Mouse (Mus musculus): ENCODE measurements around the gene 4930550C14Rik. TPM values are rescaled to one million over a fixed set of nuclear protein-coding genes. Genes with fewer than 3 reads are reported as not detected.

4930550C14Rik gene
- 1.2 and 2.1 TPM in 2 replicates for polyA plus RNA-seq (2011; ENCODE audit: insufficient read length, low read depth, missing spikeins)

DNA sequence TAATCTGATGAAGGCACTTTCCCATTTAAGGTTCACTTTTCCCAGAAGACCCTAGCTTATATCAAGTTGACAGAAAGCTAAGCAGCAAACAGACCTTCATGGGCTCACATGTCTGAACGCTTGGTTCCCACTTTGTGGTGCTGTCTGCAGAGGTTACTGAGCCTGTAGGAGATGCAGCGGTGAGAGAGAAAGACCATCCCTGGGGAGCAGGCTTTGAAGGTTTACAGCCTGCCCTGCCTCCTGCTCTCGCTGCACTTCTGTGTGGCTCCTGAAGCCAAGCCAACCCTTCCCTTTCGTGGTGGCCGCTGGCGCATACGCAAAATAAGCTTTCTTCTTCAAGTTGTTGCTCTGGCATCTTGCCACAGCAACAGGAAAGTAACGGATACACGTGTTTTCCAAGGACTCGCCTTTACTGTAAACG, at the start of gene 4930550C14Rik:
TSS of gene 4930550C14Rik (plus strand) at position 35 of the 421 bp plus-strand sequence.
- TF ChIP-seq POLR2A (IDR thresholded peaks at IDR 0.05; ENCODE audit: low read depth, low read length) = no peak
- TF ChIP-seq CTCF (IDR thresholded peaks at IDR 0.05; ENCODE audit: borderline replicate concordance, insufficient read depth, low read length) = no peak
- no peak within 1 kb of the TSS; the same call in 1 of the 2 replicates for H3K27ac ChIP-seq (ENCODE audit: insufficient read depth, low read length)
- no peaks in the 10 kb centered on the region; the same call in 1 of the 2 replicates for H3K4me1 ChIP-seq (ENCODE audit: control insufficient read depth, insufficient read depth, low read length)
- no peak within 1 kb of the TSS for H3K4me3 ChIP-seq (ENCODE audit: insufficient read depth, low read length)

DNA sequence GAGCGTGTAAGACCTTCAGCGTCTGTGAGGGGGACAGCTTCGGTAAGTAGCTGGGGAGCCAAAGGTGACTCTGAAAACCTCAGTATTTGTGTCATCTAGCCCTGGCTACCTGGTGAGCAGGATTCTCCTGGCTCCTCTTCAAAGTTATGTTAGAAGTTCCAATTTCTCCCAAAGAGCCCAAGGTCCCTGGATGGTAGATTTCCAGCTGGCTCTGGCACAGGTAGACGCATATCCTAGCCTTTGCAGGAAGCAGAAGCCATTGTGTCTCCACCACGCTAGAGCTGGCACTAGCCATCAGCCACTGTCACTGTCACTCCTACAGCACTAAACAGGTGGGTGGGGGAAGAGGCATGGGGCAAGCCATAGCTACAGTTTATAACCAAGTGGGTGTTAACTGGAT, 49.0 kb upstream of the 4930550C14Rik start:
- Histone ChIP-seq H3K4me3 (ENCODE audit: insufficient read depth, low read length) (no peak overlapping the region), H3K27ac (ENCODE audit: insufficient read depth, low read length) (no peak overlapping the region), H3K4me1 (ENCODE audit: control insufficient read depth, insufficient read depth, low read length) (no peaks in the 10 kb centered on the region; the same call in 1 of the 2 replicates)
- TF ChIP-seq POLR2A (IDR thresholded peaks at IDR 0.05; ENCODE audit: low read depth, low read length) (no peak), CTCF (IDR thresholded peaks at IDR 0.05; ENCODE audit: borderline replicate concordance, insufficient read depth, low read length) (no peak)

DNA sequence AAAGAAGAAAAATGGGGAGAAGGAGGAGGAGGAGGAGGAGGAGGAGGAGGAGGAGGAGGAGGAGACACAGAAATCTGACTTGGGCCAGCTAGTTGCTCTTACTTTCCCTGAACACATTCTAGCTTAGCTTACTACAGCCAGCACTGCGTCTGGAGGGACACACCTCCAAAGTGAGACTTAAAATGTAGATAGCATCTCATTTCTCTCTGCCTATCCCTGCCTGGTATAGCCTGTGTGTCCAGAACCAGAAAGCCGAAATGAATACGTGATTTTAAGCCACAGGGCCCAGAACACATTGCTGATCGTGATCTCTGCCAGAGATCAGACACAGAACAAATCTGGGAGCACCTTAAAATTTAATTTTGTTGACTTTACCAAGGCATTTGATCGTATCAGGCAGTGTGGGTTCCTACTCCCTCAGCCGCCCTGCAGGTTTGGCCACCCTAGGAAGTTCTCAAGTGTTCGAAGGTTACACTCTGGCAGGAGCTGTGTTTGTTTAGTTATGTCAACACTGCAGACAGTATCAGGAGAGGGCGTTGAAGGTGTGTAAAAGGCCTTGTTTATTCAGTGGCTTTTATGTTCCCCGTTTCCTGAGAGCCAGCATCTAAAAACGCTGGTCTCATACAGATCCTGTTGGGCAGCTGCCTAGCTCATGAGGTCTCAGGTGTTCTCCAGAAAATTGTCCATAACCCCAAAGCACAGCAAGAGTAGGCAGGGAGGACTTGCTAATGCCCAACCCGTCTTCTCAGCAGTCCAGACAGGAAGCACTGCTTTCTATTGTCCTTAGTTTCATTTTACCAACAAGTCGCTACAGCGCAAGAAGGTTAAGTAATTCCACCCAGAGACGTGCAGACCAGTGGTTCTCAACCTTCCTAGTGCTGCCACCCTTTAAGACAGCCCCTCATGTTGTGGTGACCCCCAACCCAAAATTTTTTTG, 45.6 kb upstream of the 4930550C14Rik start:
- no peak for TF ChIP-seq POLR2A (IDR thresholded peaks at IDR 0.05; ENCODE audit: low read depth, low read length)
- no peak for TF ChIP-seq CTCF (IDR thresholded peaks at IDR 0.05; ENCODE audit: borderline replicate concordance, insufficient read depth, low read length)
- H3K27ac ChIP-seq (ENCODE audit: insufficient read depth, low read length) = no peak overlapping the region
- no peak overlapping the region for H3K4me3 ChIP-seq (ENCODE audit: insufficient read depth, low read length)
- H3K4me1 ChIP-seq (ENCODE audit: control insufficient read depth, insufficient read depth, low read length) = no peaks in the 10 kb centered on the region; the same call in 1 of the 2 replicates

DNA sequence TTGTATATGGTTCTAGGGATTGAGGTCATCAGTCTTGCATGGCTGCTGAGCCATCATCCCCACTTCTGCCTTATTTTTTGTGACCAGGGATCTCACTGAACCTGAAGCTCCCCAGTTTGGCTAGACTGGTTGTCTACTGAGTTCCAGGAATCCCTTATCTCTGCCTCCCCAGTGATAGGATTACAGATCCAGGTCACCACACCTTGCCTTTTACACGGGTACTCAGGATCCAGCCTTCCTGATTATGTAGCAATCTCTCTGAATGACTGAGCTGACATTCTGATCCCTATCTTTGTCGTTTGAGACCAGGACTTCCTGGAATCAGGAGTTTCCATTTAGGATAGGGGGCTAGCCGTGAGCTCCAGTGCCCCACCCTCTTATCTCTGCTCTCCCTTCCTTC, 30.8 kb upstream of the 4930550C14Rik start:
- no peaks in the 10 kb centered on the region for H3K4me1 ChIP-seq (ENCODE audit: control insufficient read depth, insufficient read depth, low read length)
- TF ChIP-seq POLR2A (IDR thresholded peaks at IDR 0.05; ENCODE audit: low read depth, low read length) (no peak), CTCF (IDR thresholded peaks at IDR 0.05; ENCODE audit: borderline replicate concordance, insufficient read depth, low read length) (no peak)
- H3K27ac ChIP-seq (ENCODE audit: insufficient read depth, low read length) = no peak overlapping the region
- no peak overlapping the region for H3K4me3 ChIP-seq (ENCODE audit: insufficient read depth, low read length)

DNA sequence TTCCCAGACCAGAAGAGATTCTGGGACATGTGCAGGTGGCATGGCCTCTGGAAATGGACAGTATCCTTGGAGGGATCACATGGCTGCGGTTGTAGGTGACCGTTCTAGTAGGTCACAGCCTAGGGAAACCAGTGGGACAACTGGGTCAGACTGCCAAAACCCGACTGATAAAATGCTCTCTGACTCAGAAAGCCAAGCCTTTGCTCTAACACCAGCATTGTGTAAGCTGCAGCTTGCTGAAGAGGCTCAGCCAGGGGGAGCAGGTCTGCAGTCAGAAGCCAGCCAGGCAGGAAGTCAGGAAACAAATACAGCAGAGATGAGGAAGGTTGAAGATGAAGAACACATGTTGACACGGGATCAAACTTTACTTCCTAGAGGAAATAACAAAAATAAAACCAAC, 26.2 kb upstream of the 4930550C14Rik start:
- Histone ChIP-seq H3K4me3 (ENCODE audit: insufficient read depth, low read length) (no peak overlapping the region), H3K27ac (ENCODE audit: insufficient read depth, low read length) (no peak overlapping the region), H3K4me1 (ENCODE audit: control insufficient read depth, insufficient read depth, low read length) (no peaks in the 10 kb centered on the region)
- TF ChIP-seq CTCF (IDR thresholded peaks at IDR 0.05; ENCODE audit: borderline replicate concordance, insufficient read depth, low read length) = no peak
- no peak for TF ChIP-seq POLR2A (IDR thresholded peaks at IDR 0.05; ENCODE audit: low read depth, low read length)

DNA sequence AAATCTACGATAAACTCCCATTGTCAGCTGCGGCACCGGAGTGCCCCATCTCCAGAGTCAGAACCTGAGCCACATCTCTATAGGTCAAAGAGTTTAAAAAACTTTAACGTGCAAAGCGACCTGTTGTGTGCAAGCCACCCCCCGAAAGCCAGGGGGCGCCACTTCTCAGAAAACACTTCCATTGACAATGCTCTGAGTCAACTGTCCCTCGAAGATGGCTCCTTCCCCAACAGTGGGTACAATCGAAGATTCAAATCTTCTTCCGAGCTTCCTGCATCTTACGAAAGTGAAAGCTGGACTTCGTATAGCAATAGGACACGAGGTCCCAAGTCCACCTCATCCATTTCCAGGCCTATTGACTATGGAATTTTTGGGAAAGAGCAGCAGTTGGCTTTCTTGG, 25.3 kb upstream of the 4930550C14Rik start:
- Histone ChIP-seq H3K27ac (ENCODE audit: insufficient read depth, low read length) (no peak overlapping the region), H3K4me3 (ENCODE audit: insufficient read depth, low read length) (no peak overlapping the region), H3K4me1 (ENCODE audit: control insufficient read depth, insufficient read depth, low read length) (no peaks in the 10 kb centered on the region)
- TF ChIP-seq CTCF (IDR thresholded peaks at IDR 0.05; ENCODE audit: borderline replicate concordance, insufficient read depth, low read length) = no peak
- TF ChIP-seq POLR2A (IDR thresholded peaks at IDR 0.05; ENCODE audit: low read depth, low read length) = no peak

DNA sequence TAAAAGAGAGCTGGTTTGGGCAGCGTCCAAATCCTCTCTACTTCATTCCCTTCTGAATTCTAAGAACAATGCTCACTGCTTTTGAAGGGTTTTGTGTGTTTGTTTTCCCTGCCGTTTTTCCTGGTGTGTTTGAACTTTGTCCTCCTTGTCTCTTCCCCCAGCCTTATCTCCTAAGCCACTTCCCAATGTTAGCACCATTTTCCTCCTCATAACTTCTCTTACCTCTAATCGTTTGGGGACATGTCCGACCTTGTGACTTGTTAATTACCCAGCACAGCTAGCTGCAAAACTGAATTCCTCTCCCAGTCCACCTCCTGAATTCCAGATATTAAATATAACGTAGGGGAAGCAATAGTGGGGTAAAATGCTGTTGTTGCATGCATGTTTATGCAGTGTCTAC, 24.5 kb upstream of the 4930550C14Rik start:
- H3K4me3 ChIP-seq (ENCODE audit: insufficient read depth, low read length) = no peak overlapping the region
- H3K4me1 ChIP-seq (ENCODE audit: control insufficient read depth, insufficient read depth, low read length) = no peaks in the 10 kb centered on the region
- no peak for TF ChIP-seq CTCF (IDR thresholded peaks at IDR 0.05; ENCODE audit: borderline replicate concordance, insufficient read depth, low read length)
- TF ChIP-seq POLR2A (IDR thresholded peaks at IDR 0.05; ENCODE audit: low read depth, low read length) = no peak
- no peak overlapping the region for H3K27ac ChIP-seq (ENCODE audit: insufficient read depth, low read length)

DNA sequence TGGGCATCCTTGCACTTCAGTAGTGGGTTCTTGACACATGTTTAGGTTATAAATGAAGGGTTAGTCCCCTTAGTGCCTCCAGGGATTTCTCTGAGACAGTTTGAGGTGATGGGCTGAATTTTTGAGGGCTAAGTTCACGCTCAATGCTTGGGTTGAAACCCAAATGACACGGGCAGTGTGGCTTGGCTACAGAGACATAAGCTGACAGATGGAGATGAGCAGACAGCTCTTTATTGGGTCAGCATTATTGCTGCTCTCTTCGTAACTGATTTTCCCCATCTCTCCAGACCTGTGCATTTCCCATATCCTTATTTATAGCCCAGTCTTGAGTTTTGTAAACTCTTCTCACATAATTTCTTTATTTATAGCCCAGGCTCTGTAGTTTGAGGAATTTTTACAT, 24.0 kb upstream of the 4930550C14Rik start:
- H3K4me1 ChIP-seq (ENCODE audit: control insufficient read depth, insufficient read depth, low read length) = no peaks in the 10 kb centered on the region

DNA sequence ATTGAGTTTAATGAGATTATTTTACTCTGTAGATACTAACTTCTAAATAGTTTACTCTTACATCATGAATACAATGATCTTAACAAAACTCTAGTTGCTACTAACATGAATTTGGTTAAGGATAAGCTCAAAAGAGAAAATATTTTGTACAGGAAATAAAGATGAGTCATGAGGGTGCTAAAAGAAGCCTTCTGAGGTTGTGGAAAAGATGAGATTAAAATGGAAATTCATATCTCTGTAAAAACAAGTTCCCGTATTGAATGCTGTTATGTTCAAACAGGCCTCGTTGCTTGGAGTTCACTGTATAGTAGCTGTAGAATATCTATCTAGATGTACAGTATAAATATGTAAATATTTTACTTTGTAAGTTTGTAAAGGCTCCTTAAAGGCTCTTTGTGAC, 21.5 kb upstream of the 4930550C14Rik start:
- Histone ChIP-seq H3K4me1 (ENCODE audit: control insufficient read depth, insufficient read depth, low read length) (no peaks in the 10 kb centered on the region; the same call in none of the 2 replicates), H3K4me3 (ENCODE audit: insufficient read depth, low read length) (no peak overlapping the region), H3K27ac (ENCODE audit: insufficient read depth, low read length) (no peak overlapping the region)
- TF ChIP-seq POLR2A (IDR thresholded peaks at IDR 0.05; ENCODE audit: low read depth, low read length) (no peak), CTCF (IDR thresholded peaks at IDR 0.05; ENCODE audit: borderline replicate concordance, insufficient read depth, low read length) (no peak)

More for the DNA sequence above, 24.0 kb upstream of the 4930550C14Rik start:
- no peak for TF ChIP-seq POLR2A (IDR thresholded peaks at IDR 0.05; ENCODE audit: low read depth, low read length)
- TF ChIP-seq CTCF (IDR thresholded peaks at IDR 0.05; ENCODE audit: borderline replicate concordance, insufficient read depth, low read length) = no peak
- H3K4me3 ChIP-seq (ENCODE audit: insufficient read depth, low read length) = no peak overlapping the region
- no peak overlapping the region for H3K27ac ChIP-seq (ENCODE audit: insufficient read depth, low read length)

DNA sequence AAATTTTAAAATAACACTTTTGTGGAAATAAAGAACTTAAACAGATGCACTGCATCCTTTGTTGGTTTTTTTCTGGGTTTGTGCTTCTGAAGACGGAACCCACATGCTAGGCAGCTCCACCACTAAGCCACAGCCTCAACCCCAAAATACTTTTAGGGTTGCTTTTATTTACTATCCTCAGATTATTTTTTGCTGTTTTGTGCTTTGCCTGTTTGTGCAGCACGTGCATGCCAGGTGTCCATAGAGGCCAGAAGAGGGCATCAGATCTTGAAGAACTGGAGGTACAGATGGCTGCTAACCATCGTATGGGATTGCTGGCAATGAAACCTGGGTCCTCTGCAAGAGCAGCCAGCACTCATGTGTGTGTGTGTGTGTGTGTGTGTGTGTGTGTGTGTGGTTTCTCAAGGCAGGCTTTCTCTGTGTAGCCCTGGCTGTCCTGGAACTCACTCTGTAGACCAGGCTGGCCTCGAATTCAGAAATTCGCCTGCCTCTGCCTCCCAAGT, 21.0 kb upstream of the 4930550C14Rik start:
- TF ChIP-seq POLR2A (IDR thresholded peaks at IDR 0.05; ENCODE audit: low read depth, low read length) (no peak), CTCF (IDR thresholded peaks at IDR 0.05; ENCODE audit: borderline replicate concordance, insufficient read depth, low read length) (no peak)
- Histone ChIP-seq H3K4me1 (ENCODE audit: control insufficient read depth, insufficient read depth, low read length) (no peaks in the 10 kb centered on the region; the same call in none of the 2 replicates), H3K27ac (ENCODE audit: insufficient read depth, low read length) (no peak overlapping the region), H3K4me3 (ENCODE audit: insufficient read depth, low read length) (no peak overlapping the region)

Measured in embryonic fibroblast, embryonic 13.5 days (primary cell).